Mouse (Mus musculus) heart, postnatal 0 days (tissue): ENCODE data around the gene Rab26.

Experiments used
- CTCF ChIP-seq: IDR thresholded peaks from 2 replicates; pipeline ENCODE4 v1.5.1; 2016; ENCODE audit warnings: antibody characterized with exemption, control low read depth, low read depth
- EP300 ChIP-seq: IDR thresholded peaks from 2 replicates; pipeline ENCODE4 v1.6.1; 2016; ENCODE audit warnings: antibody characterized with exemption, low read depth

GRCm38 (mm10) chr17:24558600-24559099, 24.6 kb upstream of the Rab26 start:
- TF ChIP-seq CTCF (no peak), EP300 (no peak)
